ENCODE assay signal across 20 mouse cellular contexts in genomic region chr4:46982094-46982493, GRCm38 (mm10). TPM values are rescaled to one million over a fixed set of nuclear protein-coding genes. Genes with fewer than 3 reads are reported as not detected.
A peak's percentile ranks its signal among the peaks of the same experiment; 100 is the strongest.
DNase-seq lines count a peak whose midpoint lies in the region; ATAC-seq and TF ChIP-seq lines count a peak whose summit lies in the region.
"Had no signal": no experiment of that assay in that cellular context is flagged by ENCODE, and none has a peak within 500 bp of the region (broad histone marks: within the 10 kb centered on the region; RNA-seq: fewer than 3 reads in every experiment).

No protein-coding gene starts in this region.

- peak; percentile 32 for ATAC-seq in frontal cortex, adult (ENCODE audit: low TSS enrichment)
- no peak for ATAC-seq in stomach, postnatal 0 days (ENCODE audit: low FRiP score, low TSS enrichment)
- ATAC-seq: forebrain, embryonic 13.5 days; forebrain, postnatal 0 days; intestine, embryonic 15.5 days had no signal

- no peak overlapping the region for H3K27ac ChIP-seq in stomach, postnatal 0 days (replicated peaks)
- H3K27ac ChIP-seq: embryonic facial prominence, embryonic 10.5 days; forebrain, embryonic 13.5 days; heart, adult 2 months; heart, embryonic 15.5 days; hindbrain, embryonic 10.5 days; hindbrain, embryonic 14.5 days; intestine, embryonic 15.5 days had no signal

- H3K4me2 ChIP-seq in stomach, postnatal 0 days (replicated peaks; ENCODE audit: low read depth), result no peak overlapping the region
- H3K4me2 ChIP-seq: forebrain, embryonic 13.5 days; heart, embryonic 11.5 days; heart, embryonic 15.5 days; hindbrain, embryonic 14.5 days; intestine, embryonic 15.5 days had no signal

- H3K27me3 ChIP-seq in stomach, postnatal 0 days (ENCODE audit: control insufficient read depth, insufficient read depth, low read length), result no peaks in the 10 kb centered on the region

- H3K4me1 ChIP-seq in stomach, postnatal 0 days (replicated peaks; ENCODE audit: control insufficient read depth, insufficient read depth), result no peaks in the 10 kb centered on the region
- H3K4me1 ChIP-seq: embryonic facial prominence, embryonic 10.5 days; forebrain, embryonic 13.5 days; heart, embryonic 15.5 days; intestine, embryonic 15.5 days had no signal

- no peak overlapping the region for H3K4me3 ChIP-seq in stomach, postnatal 0 days (ENCODE audit: low read depth, low read length)
- H3K4me3 ChIP-seq: embryonic facial prominence, embryonic 10.5 days; forebrain, embryonic 13.5 days; heart, adult 2 months; heart, embryonic 15.5 days; hindbrain, embryonic 10.5 days; intestine, embryonic 15.5 days had no signal

- DNase-seq in cerebellum, adult 8-10 months, result peak; percentile 35
- DNase-seq in cerebellum, postnatal 36 days, result no peak
- DNase-seq in frontal cortex, postnatal 36 days (ENCODE audit: low spot score in 2 of 2), result no peak
- DNase-seq in right cerebral cortex, adult 18-20 months, result peak; percentile 44
- no peak for DNase-seq in right cerebral cortex, postnatal 4 days
- no peak for DNase-seq in stomach, postnatal 0 days (ENCODE audit: low spot score)
- DNase-seq in natural killer cell, adult 2 months (ENCODE audit: low spot score in 2 of 2), result no peak
- DNase-seq: adrenal gland, postnatal 10 days; forebrain, postnatal 0 days; gastrocnemius, postnatal 10 days; heart, adult 2 months; kidney, adult 18-20 months had no signal

- TF ChIP-seq EP300 in stomach, postnatal 0 days (optimal IDR thresholded peaks at IDR 0.05), result no peak

- H3K36me3 ChIP-seq in stomach, postnatal 0 days (ENCODE audit: control insufficient read depth, insufficient read depth, low read length), result no peaks in the 10 kb centered on the region
- H3K36me3 ChIP-seq: embryonic facial prominence, embryonic 10.5 days; heart, embryonic 15.5 days; hindbrain, embryonic 10.5 days; intestine, embryonic 15.5 days had no signal

- WGBS in stomach, postnatal 0 days, result 78% methylated on average over 4 of the region's 4 CpGs

- no peak overlapping the region for H3K9ac ChIP-seq in stomach, postnatal 0 days (ENCODE audit: low read length)
- H3K9ac ChIP-seq: forebrain, embryonic 13.5 days; forebrain, postnatal 0 days; heart, embryonic 15.5 days; hindbrain, embryonic 14.5 days; intestine, embryonic 15.5 days had no signal

- no peaks in the 10 kb centered on the region for H3K9me3 ChIP-seq in stomach, postnatal 0 days (ENCODE audit: control insufficient read depth, low read length)
- H3K9me3 ChIP-seq: embryonic facial prominence, embryonic 10.5 days; forebrain, embryonic 13.5 days; heart, embryonic 15.5 days; hindbrain, embryonic 10.5 days; intestine, embryonic 15.5 days had no signal

- TF ChIP-seq CTCF in stomach, postnatal 0 days (IDR thresholded peaks at IDR 0.05; ENCODE audit: low read depth), result no peak

RNA-seq across cellular contexts. Expression of gene Gabbr2, which starts 9.6 kb away (rescaled TPM):
- 0.04 and 0.06 TPM in 2 replicates for polyA plus RNA-seq in stomach, postnatal 0 days (2015; fragmentation: Nextera tagmentation; extraction: Ambion mirVana)

Comparison
In these comparisons a context has a peak if more than half of its experiments do, and no peak if none do; other contexts are left out.
1. DNase-seq: peak in cerebellum, adult 8-10 months (single experiment) and right cerebral cortex, adult 18-20 months (single experiment); none in cerebellum, postnatal 36 days (0 of 2), frontal cortex, postnatal 36 days (0 of 2), right cerebral cortex, postnatal 4 days (single experiment), stomach, postnatal 0 days (single experiment) and natural killer cell, adult 2 months (0 of 2).